Mouse (Mus musculus) limb, embryonic 14.5 days (tissue): ENCODE results near the gene Ntrk1. TPM values are rescaled to one million over a fixed set of nuclear protein-coding genes. Genes with fewer than 3 reads are reported as not detected.

Experiments
- ATAC-seq: fragments of 200-750 bp; cut with Nextera tagmentation; 2 replicates; pipeline ENCODE4 v1.8.0; 2017; ENCODE audit warnings: low read depth, moderate number of reproducible peaks, moderate TSS enrichment; ENCODE audit not compliant: low FRiP score
- DNase-seq: peaks from one replicate; pipeline ENCODE4 v3.0.0-alpha.2; 2015; ENCODE audit warnings: low spot score
- H3K27ac ChIP-seq: fragments of 300-500 bp; sonication (generic); replicated peaks from 2 replicates; pipeline ENCODE4 v1.5.1; 2014; ENCODE audit warnings: low read depth, mild to moderate bottlenecking, low read length, moderate library complexity, mixed read lengths
- H3K27me3 ChIP-seq: fragments of 300-500 bp; sonication (generic); 2 replicates; pipeline ENCODE4 v1.6.1; 2014; ENCODE audit warnings: low read length, mixed read lengths; ENCODE audit not compliant: control insufficient read depth, insufficient read depth
- H3K36me3 ChIP-seq: fragments of 300-500 bp; sonication (generic); 2 replicates; pipeline ENCODE4 v1.6.1; 2014; ENCODE audit warnings: mild to moderate bottlenecking, low read length, moderate library complexity, mixed read lengths; ENCODE audit not compliant: control insufficient read depth, insufficient read depth
- H3K4me1 ChIP-seq: fragments of 300-500 bp; sonication (generic); 2 replicates; pipeline ENCODE4 v1.6.1; 2014; ENCODE audit warnings: antibody characterized with exemption, low read length, mixed read lengths; ENCODE audit not compliant: control insufficient read depth, insufficient read depth
- H3K4me2 ChIP-seq: fragments of 300-500 bp; sonication (generic); replicated peaks from 2 replicates; pipeline ENCODE4 v1.6.1; 2014; ENCODE audit warnings: low read depth, mild to moderate bottlenecking, low read length, moderate library complexity; ENCODE audit not compliant: severe bottlenecking
- H3K4me3 ChIP-seq: fragments of 300-500 bp; sonication (generic); replicated peaks from 2 replicates; pipeline ENCODE4 v1.5.1; 2014; ENCODE audit warnings: low read length
- H3K9ac ChIP-seq: fragments of 300-500 bp; sonication (generic); 2 replicates; pipeline ENCODE4 v1.6.1; 2014; ENCODE audit warnings: mild to moderate bottlenecking, low read depth, low read length, moderate library complexity; ENCODE audit not compliant: severe bottlenecking
- H3K9me3 ChIP-seq: fragments of 300-500 bp; sonication (generic); 2 replicates; pipeline ENCODE4 v1.6.1; 2016; ENCODE audit warnings: low read length; ENCODE audit not compliant: control insufficient read depth
- POLR2A ChIP-seq: fragments of 200-500 bp; IDR thresholded peaks from 2 replicates; pipeline ENCODE4 v1.8.0; 2012; ENCODE audit warnings: inconsistent platforms, mild to moderate bottlenecking, moderate library complexity, borderline replicate concordance; ENCODE audit not compliant: insufficient read depth, insufficient read length; ENCODE audit errors: extremely low read depth
- WGBS: fragments of 180-500 bp; shearing (Covaris S2); extraction: QIAGEN DNeasy Blood & Tissue Kit; methylation state at CpG from one replicate; pipeline ENCODE4 v1.1.7; 2014; 5-methylcytosine and 5-hydroxymethylcytosine counted together
- polyA plus RNA-seq, 2 experiments: library from polyadenylated mRNA; depleted of rRNA in 1 of 2; stranded (reverse) in 1 of 2; unstranded in 1 of 2; fragments of >200 nt; fragmentation: Nextera tagmentation in 1 of 2; extraction: Ambion mirVana in 1 of 2; gene quantifications; 2 replicates each; pipeline versions ENCODE4 v1.2.1 to v1.2.3; 2012 to 2014

Gene Ntrk1
- polyA plus RNA-seq, 2 experiments: 2.1 to 2.7 TPM

GRCm38 (mm10) chr3:87735335-87735734, 59.6 kb downstream of the Ntrk1 start:
- H3K36me3 ChIP-seq: peaks cover 81% of the 10 kb centered on the region

GRCm38 (mm10) chr3:87733984-87734761, 60.8 kb downstream of the Ntrk1 start:
- no peak for TF ChIP-seq POLR2A
- peaks cover 92% of the 10 kb centered on the region for H3K36me3 ChIP-seq
- 85% methylated on average over 11 of the region's 11 CpGs for WGBS
- no peak overlapping the region for H3K27ac ChIP-seq
- no peaks in the 10 kb centered on the region for H3K9me3 ChIP-seq
- no peaks in the 10 kb centered on the region for H3K4me1 ChIP-seq
- ATAC-seq (no peak), DNase-seq (no peak)
- H3K4me3 ChIP-seq: no peak overlapping the region
- H3K9ac ChIP-seq: no peak overlapping the region
- no peaks in the 10 kb centered on the region for H3K27me3 ChIP-seq
- H3K4me2 ChIP-seq: no peak overlapping the region

More at GRCm38 (mm10) chr3:87735335-87735734, 59.6 kb downstream of the Ntrk1 start:
- no peak overlapping the region for H3K9ac ChIP-seq
- WGBS: 78% methylated on average over 9 of the region's 9 CpGs
- no peaks in the 10 kb centered on the region for H3K9me3 ChIP-seq
- no peaks in the 10 kb centered on the region for H3K27me3 ChIP-seq
- H3K27ac ChIP-seq: no peak overlapping the region
- H3K4me3 ChIP-seq: no peak overlapping the region
- DNase-seq (no peak), ATAC-seq (no peak)
- H3K4me1 ChIP-seq: no peaks in the 10 kb centered on the region
- no peak overlapping the region for H3K4me2 ChIP-seq
- no peak for TF ChIP-seq POLR2A

GRCm38 (mm10) chr3:87733098-87733497, 61.9 kb downstream of the Ntrk1 start:
- no peak for ATAC-seq
- no peak overlapping the region for H3K9ac ChIP-seq
- DNase-seq: no peak
- H3K36me3 ChIP-seq: peaks cover 95% of the 10 kb centered on the region
- H3K4me1 ChIP-seq: no peaks in the 10 kb centered on the region
- no peak overlapping the region for H3K4me2 ChIP-seq
- no peak for TF ChIP-seq POLR2A
- WGBS: 80% methylated on average over 4 of the region's 4 CpGs
- no peaks in the 10 kb centered on the region for H3K27me3 ChIP-seq
- no peak overlapping the region for H3K27ac ChIP-seq
- no peak overlapping the region for H3K4me3 ChIP-seq
- H3K9me3 ChIP-seq: no peaks in the 10 kb centered on the region

- Histone ChIP-seq H3K4me2 (no peak overlapping the region), H3K4me1 (no peaks in the 10 kb centered on the region), H3K27ac (no peak overlapping the region), H3K9ac (no peak overlapping the region), H3K27me3 (no peaks in the 10 kb centered on the region), H3K9me3 (no peaks in the 10 kb centered on the region), H3K4me3 (no peak overlapping the region), H3K36me3 (peaks cover 95% of the 10 kb centered on the region)
- no peak for DNase-seq
- no peak for TF ChIP-seq POLR2A
- ATAC-seq: no peak
- WGBS: 90% methylated on average over 6 of the region's 6 CpGs
Observed at GRCm38 (mm10) chr3:87728696-87729095, 66.3 kb downstream of the Ntrk1 start.

Other genes with a start within 250 kb of the Ntrk1 start
- gene Arhgef11, start 177.6 kb downstream of the Ntrk1 start, polyA plus RNA-seq (2012; rRNA removed): 28.2 and 36.4 TPM in 2 replicates
- gene Arhgef11, start 177.6 kb downstream of the Ntrk1 start, polyA plus RNA-seq (2014; fragmentation: Nextera tagmentation; extraction: Ambion mirVana): 16.1 and 19.0 TPM in 2 replicates
- 0.28 and 0.52 TPM in 2 replicates for gene Lrrc71, start 46.5 kb downstream of the Ntrk1 start, polyA plus RNA-seq (2012; rRNA removed)
- 0.33 and 0.83 TPM in 2 replicates for gene Lrrc71, start 46.5 kb downstream of the Ntrk1 start, polyA plus RNA-seq (2014; fragmentation: Nextera tagmentation; extraction: Ambion mirVana)
- gene Insrr, start 1.8 kb upstream of the Ntrk1 start, polyA plus RNA-seq (2012; rRNA removed): 1.4 and 1.7 TPM in 2 replicates
- 0.22 and 0.35 TPM in 2 replicates for gene Insrr, start 1.8 kb upstream of the Ntrk1 start, polyA plus RNA-seq (2014; fragmentation: Nextera tagmentation; extraction: Ambion mirVana)
- gene Pear1, start 29.1 kb upstream of the Ntrk1 start, polyA plus RNA-seq (2012; rRNA removed): 47.2 and 65.4 TPM in 2 replicates
- gene Pear1, start 29.1 kb upstream of the Ntrk1 start, polyA plus RNA-seq (2014; fragmentation: Nextera tagmentation; extraction: Ambion mirVana): 21.5 and 27.0 TPM in 2 replicates
- 0.08 and 0.18 TPM in 2 replicates for gene Sh2d2a, start 51.6 kb upstream of the Ntrk1 start, polyA plus RNA-seq (2012; rRNA removed)
- gene Sh2d2a, start 51.6 kb upstream of the Ntrk1 start, polyA plus RNA-seq (2014; fragmentation: Nextera tagmentation; extraction: Ambion mirVana): not detected in 2 replicates
- gene Prcc, start 90.4 kb upstream of the Ntrk1 start, polyA plus RNA-seq (2012; rRNA removed): 48.5 and 50.6 TPM in 2 replicates
- 15.8 and 16.8 TPM in 2 replicates for gene Prcc, start 90.4 kb upstream of the Ntrk1 start, polyA plus RNA-seq (2014; fragmentation: Nextera tagmentation; extraction: Ambion mirVana)
- 160 and 203 TPM in 2 replicates for gene Hdgf, start 111.2 kb upstream of the Ntrk1 start, polyA plus RNA-seq (2012; rRNA removed)
- gene Hdgf, start 111.2 kb upstream of the Ntrk1 start, polyA plus RNA-seq (2014; fragmentation: Nextera tagmentation; extraction: Ambion mirVana): 260 and 268 TPM in 2 replicates
- gene Mrpl24, start 124.3 kb upstream of the Ntrk1 start, polyA plus RNA-seq (2012; rRNA removed): 88.6 and 124 TPM in 2 replicates
- 66.2 and 75.7 TPM in 2 replicates for gene Mrpl24, start 124.3 kb upstream of the Ntrk1 start, polyA plus RNA-seq (2014; fragmentation: Nextera tagmentation; extraction: Ambion mirVana)
- gene Isg20l2, start 135.2 kb upstream of the Ntrk1 start, polyA plus RNA-seq (2012; rRNA removed): 35.7 and 39.7 TPM in 2 replicates
- gene Isg20l2, start 135.2 kb upstream of the Ntrk1 start, polyA plus RNA-seq (2014; fragmentation: Nextera tagmentation; extraction: Ambion mirVana): 26.7 and 27.0 TPM in 2 replicates
- 53.6 and 61.8 TPM in 2 replicates for gene Rrnad1, start 135.6 kb upstream of the Ntrk1 start, polyA plus RNA-seq (2012; rRNA removed)
- gene Rrnad1, start 135.6 kb upstream of the Ntrk1 start, polyA plus RNA-seq (2014; fragmentation: Nextera tagmentation; extraction: Ambion mirVana): 15.6 and 18.7 TPM in 2 replicates
- 176 and 192 TPM in 2 replicates for gene Crabp2, start 153.5 kb upstream of the Ntrk1 start, polyA plus RNA-seq (2012; rRNA removed)
- 267 and 331 TPM in 2 replicates for gene Crabp2, start 153.5 kb upstream of the Ntrk1 start, polyA plus RNA-seq (2014; fragmentation: Nextera tagmentation; extraction: Ambion mirVana)
- gene Nes, start 175.9 kb upstream of the Ntrk1 start, polyA plus RNA-seq (2012; rRNA removed): 28.4 and 36.0 TPM in 2 replicates
- gene Nes, start 175.9 kb upstream of the Ntrk1 start, polyA plus RNA-seq (2014; fragmentation: Nextera tagmentation; extraction: Ambion mirVana): 24.5 and 28.7 TPM in 2 replicates
- 1.6 and 1.8 TPM in 2 replicates for gene Bcan, start 205.1 kb upstream of the Ntrk1 start, polyA plus RNA-seq (2012; rRNA removed)
- gene Bcan, start 205.1 kb upstream of the Ntrk1 start, polyA plus RNA-seq (2014; fragmentation: Nextera tagmentation; extraction: Ambion mirVana): 0.39 and 0.41 TPM in 2 replicates
- 0.29 and 0.63 TPM in 2 replicates for gene Hapln2, start 232.4 kb upstream of the Ntrk1 start, polyA plus RNA-seq (2012; rRNA removed)
- 0.15 and 0.22 TPM in 2 replicates for gene Hapln2, start 232.4 kb upstream of the Ntrk1 start, polyA plus RNA-seq (2014; fragmentation: Nextera tagmentation; extraction: Ambion mirVana)
- 8.3 and 16.2 TPM in 2 replicates for gene Gpatch4, start 247.9 kb upstream of the Ntrk1 start, polyA plus RNA-seq (2012; rRNA removed)
- 29.7 and 30.2 TPM in 2 replicates for gene Gpatch4, start 247.9 kb upstream of the Ntrk1 start, polyA plus RNA-seq (2014; fragmentation: Nextera tagmentation; extraction: Ambion mirVana)